Mouse (Mus musculus) yolk sac, embryonic 10.5 days (tissue): ENCODE measurements around the gene Sart1.
A peak's percentile ranks its signal among the peaks of the same experiment; 100 is the strongest.
"Not testable (repeated sequence)": the region's sequence is repeated elsewhere in the genome, so short reads cannot be mapped to it uniquely, and the experiment has no call there.

Source experiments
- DNase-seq: peaks from one replicate; pipeline ENCODE4 v3.0.0-alpha.2; 2017; ENCODE audit warnings: low spot score

Sart1 gene

GRCm38 (mm10) chr19:5414534-5414957, 26.0 kb upstream of the Sart1 start:
- no peak for DNase-seq

- DNase-seq, result no peak
Observed at GRCm38 (mm10) chr19:5413840-5414239, 25.3 kb upstream of the Sart1 start.

- no peak for DNase-seq
Observed at GRCm38 (mm10) chr19:5411961-5412360, 23.5 kb upstream of the Sart1 start.

- DNase-seq, result no peak
Observed at GRCm38 (mm10) chr19:5410641-5411040, 22.1 kb upstream of the Sart1 start.

GRCm38 (mm10) chr19:5409068-5409467, 20.6 kb upstream of the Sart1 start:
- DNase-seq, result no peak

- no peak for DNase-seq
Observed at GRCm38 (mm10) chr19:5408057-5409001, 19.8 kb upstream of the Sart1 start.

GRCm38 (mm10) chr19:5407133-5407532, 18.6 kb upstream of the Sart1 start:
- DNase-seq, result peak; percentile 42

GRCm38 (mm10) chr19:5406531-5407126, 18.1 kb upstream of the Sart1 start:
- peak; percentile 62 for DNase-seq

GRCm38 (mm10) chr19:5405924-5406323, 17.4 kb upstream of the Sart1 start:
- no peak for DNase-seq

GRCm38 (mm10) chr19:5402293-5402692, 13.8 kb upstream of the Sart1 start, which contains the start of gene Tsga10ip:
Gene Tsga10ip, minus strand, starts transcription at chr19:5402526.
- DNase-seq, result no peak

- not testable (repeated sequence) for DNase-seq
Observed at GRCm38 (mm10) chr19:5401073-5401472, 12.6 kb upstream of the Sart1 start.

GRCm38 (mm10) chr19:5395371-5395770, 6.9 kb upstream of the Sart1 start:
- DNase-seq, result no peak

- no peak for DNase-seq
Observed at GRCm38 (mm10) chr19:5394168-5394567, 5.7 kb upstream of the Sart1 start.

- no peak for DNase-seq
Observed at GRCm38 (mm10) chr19:5392892-5393291, 4.4 kb upstream of the Sart1 start.

GRCm38 (mm10) chr19:5390416-5390815, 1.9 kb upstream of the Sart1 start:
- DNase-seq, result no peak

GRCm38 (mm10) chr19:5389647-5390046, 1.1 kb upstream of the Sart1 start:
- peak; percentile 71 for DNase-seq

GRCm38 (mm10) chr19:5388011-5388441, 477 bp downstream of the Sart1 start:
- DNase-seq, result peak; percentile 41

- no peak for DNase-seq
Observed at GRCm38 (mm10) chr19:5384715-5385114, 3.8 kb downstream of the Sart1 start.

GRCm38 (mm10) chr19:5383326-5383725, 5.2 kb downstream of the Sart1 start:
- DNase-seq, result no peak

GRCm38 (mm10) chr19:5377446-5377845, 11.1 kb downstream of the Sart1 start:
- DNase-seq, result no peak

- DNase-seq, result peak; percentile 80
Observed at GRCm38 (mm10) chr19:5374748-5375147, 13.8 kb downstream of the Sart1 start.

- no peak for DNase-seq
Observed at GRCm38 (mm10) chr19:5374177-5374576, 14.3 kb downstream of the Sart1 start.

GRCm38 (mm10) chr19:5372724-5373123, 15.8 kb downstream of the Sart1 start:
- no peak for DNase-seq
